Mouse (Mus musculus) erythroblast, embryonic 14.5 days (primary cell): ENCODE measurements around the gene Slc37a3. TPM values are rescaled to one million over a fixed set of nuclear protein-coding genes. Genes with fewer than 3 reads are reported as not detected.
"Not testable (repeated sequence)": the region's sequence is repeated elsewhere in the genome, so short reads cannot be mapped to it uniquely, and the experiment has no call there.

ENCODE experiments used
- H3K27me3 ChIP-seq: 2 replicates; pipeline ENCODE4 v1.6.1; 2012; ENCODE audit warnings: inconsistent platforms; ENCODE audit not compliant: control insufficient read depth
- H3K36me3 ChIP-seq: 2 replicates; pipeline ENCODE4 v1.6.1; 2012; ENCODE audit warnings: mild to moderate bottlenecking, inconsistent platforms; ENCODE audit not compliant: control insufficient read depth
- H3K4me1 ChIP-seq: 2 replicates; pipeline ENCODE4 v1.6.1; 2012; ENCODE audit warnings: inconsistent platforms; ENCODE audit not compliant: control insufficient read depth
- H3K4me3 ChIP-seq: replicated peaks from 2 replicates; pipeline ENCODE3; 2012; ENCODE audit warnings: moderate library complexity, mild to moderate bottlenecking, inconsistent platforms
- H3K9me3 ChIP-seq: 2 replicates; pipeline ENCODE4 v1.6.1; 2012; ENCODE audit warnings: low read length, inconsistent platforms, mixed read lengths; ENCODE audit not compliant: control insufficient read depth
- GATA1 ChIP-seq: IDR thresholded peaks from 2 replicates; pipeline ENCODE4 v1.6.1; 2012; ENCODE audit warnings: low read length, inconsistent platforms, mixed read lengths
- TAL1 ChIP-seq: IDR thresholded peaks from 3 replicates; pipeline ENCODE4 v1.6.1; 2012; ENCODE audit warnings: low read length, inconsistent platforms, mixed read lengths
- polyA plus RNA-seq: library from polyadenylated mRNA; stranded (reverse); fragments of >175 nt; gene quantifications from 2 replicates; pipeline ENCODE4 v1.2.3, GENCODE M21; 2012

The Slc37a3 gene
- polyA plus RNA-seq, 1 experiment, result 0.05 TPM

GRCm38 (mm10) chr6:39369631-39370030 lies 7.8 kb downstream of the Slc37a3 start:
- TF ChIP-seq TAL1, result no peak
- no peak for TF ChIP-seq GATA1
- H3K36me3 ChIP-seq, result peaks cover 6% of the 10 kb centered on the region; the same call in 1 of the 2 replicates
- H3K4me1 ChIP-seq, result no peaks in the 10 kb centered on the region
- peaks cover 6% of the 10 kb centered on the region for H3K27me3 ChIP-seq
- no peak overlapping the region for H3K4me3 ChIP-seq
- no peaks in the 10 kb centered on the region for H3K9me3 ChIP-seq

- Histone ChIP-seq H3K9me3 (no peaks in the 10 kb centered on the region), H3K4me1 (no peaks in the 10 kb centered on the region), H3K27me3 (no peaks in the 10 kb centered on the region), H3K4me3 (no peak overlapping the region), H3K36me3 (peaks cover 6% of the 10 kb centered on the region; the same call in 1 of the 2 replicates)
- TF ChIP-seq TAL1, result no peak
- no peak for TF ChIP-seq GATA1
Observed at GRCm38 (mm10) chr6:39362684-39363083, 14.8 kb downstream of the Slc37a3 start.

- H3K4me1 ChIP-seq, H3K9me3 ChIP-seq, H3K4me3 ChIP-seq, H3K27me3 ChIP-seq: not testable (repeated sequence)
- H3K36me3 ChIP-seq, result peaks cover 21% of the 10 kb centered on the region
Observed at GRCm38 (mm10) chr6:39359207-39359606, 18.3 kb downstream of the Slc37a3 start.

- peaks cover 2% of the 10 kb centered on the region; the same call in 1 of the 2 replicates for H3K27me3 ChIP-seq
- H3K36me3 ChIP-seq, result peaks cover 24% of the 10 kb centered on the region
- no peak overlapping the region for H3K4me3 ChIP-seq
- TF ChIP-seq TAL1 (no peak), GATA1 (no peak)
- no peaks in the 10 kb centered on the region for H3K9me3 ChIP-seq
- H3K4me1 ChIP-seq, result no peaks in the 10 kb centered on the region
Observed at GRCm38 (mm10) chr6:39348946-39349345, 28.5 kb downstream of the Slc37a3 start.

GRCm38 (mm10) chr6:39347880-39348814 lies 29.3 kb downstream of the Slc37a3 start:
- Histone ChIP-seq H3K36me3 (peaks cover 26% of the 10 kb centered on the region), H3K9me3 (no peaks in the 10 kb centered on the region), H3K27me3 (peaks cover 2% of the 10 kb centered on the region; the same call in 1 of the 2 replicates), H3K4me3 (no peak overlapping the region), H3K4me1 (no peaks in the 10 kb centered on the region)
- no peak for TF ChIP-seq GATA1
- no peak for TF ChIP-seq TAL1

DNA sequence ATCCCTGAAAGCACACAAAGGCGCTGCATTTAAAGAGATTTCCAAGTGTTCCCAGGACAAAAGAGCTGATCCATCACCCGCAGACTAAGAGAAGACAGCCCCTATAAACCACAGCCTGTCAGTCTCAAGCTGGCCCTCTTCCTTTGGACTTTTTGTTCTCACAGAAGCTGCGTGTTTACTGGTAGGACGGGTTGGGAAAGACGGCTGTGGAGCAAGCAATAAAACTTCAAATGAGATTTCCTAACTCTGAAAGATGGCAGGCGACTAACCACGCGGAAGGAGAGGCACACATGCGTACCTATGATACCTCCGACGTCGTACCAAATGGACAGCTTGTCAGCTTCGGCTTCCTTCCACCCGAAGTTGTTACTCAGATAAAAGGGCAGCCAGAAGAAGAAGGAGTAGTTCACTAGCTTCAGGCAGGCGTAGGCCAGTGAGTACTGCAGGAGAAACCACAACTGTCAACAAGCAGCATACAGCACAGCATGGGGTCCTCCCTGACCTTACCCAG lies 30.4 kb downstream of the Slc37a3 start:
- no peaks in the 10 kb centered on the region for H3K4me1 ChIP-seq
- no peak overlapping the region for H3K4me3 ChIP-seq
- TF ChIP-seq TAL1 (no peak), GATA1 (no peak)
- no peaks in the 10 kb centered on the region for H3K9me3 ChIP-seq
- H3K36me3 ChIP-seq, result peaks cover 31% of the 10 kb centered on the region
- H3K27me3 ChIP-seq, result peaks cover 2% of the 10 kb centered on the region; the same call in 1 of the 2 replicates

DNA sequence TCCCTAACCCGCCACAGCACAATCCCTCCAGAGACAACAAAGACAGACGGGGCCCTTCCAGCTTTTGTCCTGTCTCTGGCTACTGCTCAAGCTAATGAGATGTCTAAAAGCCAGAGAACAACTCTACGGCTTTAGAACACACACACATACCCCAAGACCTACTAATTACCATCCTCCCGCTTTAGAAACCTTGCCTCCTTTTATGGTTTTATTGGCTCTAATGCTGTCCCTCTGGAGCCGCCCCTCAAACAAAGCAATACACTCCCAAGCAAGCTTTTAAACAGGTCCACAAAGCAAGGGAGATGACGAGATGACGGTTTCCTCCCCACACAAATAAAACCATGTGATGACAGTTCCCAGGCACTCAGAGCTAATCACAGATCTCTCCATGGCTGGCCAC lies 32.0 kb downstream of the Slc37a3 start:
- Histone ChIP-seq H3K4me3 (no peak overlapping the region), H3K36me3 (peaks cover 26% of the 10 kb centered on the region), H3K9me3 (no peaks in the 10 kb centered on the region), H3K4me1 (no peaks in the 10 kb centered on the region), H3K27me3 (peaks cover 2% of the 10 kb centered on the region; the same call in 1 of the 2 replicates)
- TF ChIP-seq TAL1 (no peak), GATA1 (no peak)

DNA sequence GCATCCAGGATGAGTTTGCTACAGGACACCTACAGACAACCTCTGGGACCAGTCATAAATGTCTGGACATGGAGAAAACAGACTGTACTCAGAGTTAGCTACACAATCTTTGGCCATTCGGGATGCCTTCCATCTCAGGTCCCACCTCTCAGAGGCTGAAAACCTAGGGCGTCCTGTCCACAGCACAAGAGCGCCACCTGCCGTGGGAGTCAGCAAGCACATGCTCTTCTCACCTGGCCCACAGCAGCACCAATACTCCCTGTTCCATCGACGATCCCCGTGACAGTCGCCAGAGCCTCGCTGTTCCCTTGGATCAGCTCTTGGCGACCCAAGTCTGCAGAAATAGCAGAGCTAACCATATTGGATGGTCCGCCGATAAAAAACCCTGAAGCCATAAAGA lies 33.5 kb downstream of the Slc37a3 start:
- Histone ChIP-seq H3K4me3 (no peak overlapping the region), H3K27me3 (peaks cover 2% of the 10 kb centered on the region; the same call in 1 of the 2 replicates), H3K9me3 (no peaks in the 10 kb centered on the region), H3K4me1 (no peaks in the 10 kb centered on the region), H3K36me3 (peaks cover 17% of the 10 kb centered on the region)
- TF ChIP-seq GATA1, result no peak
- TF ChIP-seq TAL1, result no peak

DNA sequence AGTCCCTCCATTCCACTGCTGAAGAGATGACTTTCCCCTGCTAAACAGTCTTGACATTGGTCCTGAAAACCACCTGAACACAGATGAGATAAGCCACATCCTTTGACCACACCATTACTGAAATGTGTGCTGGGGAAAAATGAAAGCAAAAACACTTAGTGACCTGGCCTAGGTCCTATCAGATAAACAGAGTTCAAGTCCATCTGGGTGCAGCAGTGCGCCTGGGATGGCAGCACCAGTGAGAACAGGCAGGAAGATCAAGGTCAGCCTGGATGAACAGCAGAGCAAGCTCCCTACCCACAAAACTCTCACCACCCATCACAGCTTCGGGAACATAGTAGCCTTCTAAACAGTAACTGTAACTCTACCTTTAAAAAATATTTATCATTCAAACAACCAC lies 35.7 kb downstream of the Slc37a3 start:
- Histone ChIP-seq H3K4me1 (no peaks in the 10 kb centered on the region), H3K9me3 (no peaks in the 10 kb centered on the region), H3K27me3 (no peaks in the 10 kb centered on the region), H3K4me3 (no peak overlapping the region), H3K36me3 (peaks cover 19% of the 10 kb centered on the region)
- TF ChIP-seq GATA1 (no peak), TAL1 (no peak)
